Mouse (Mus musculus) embryo, embryonic 10 days (tissue): Measurements from ENCODE around the gene Gan.

Experiments
- DNase-seq: peaks from one replicate; pipeline ENCODE4 v3.0.0-alpha.2; 2015; ENCODE audit warnings: low spot score

The Gan gene

GRCm38 (mm10) chr8:117254496-117254895 is 96.6 kb downstream of the Gan start:
- no peak for DNase-seq

- peak; percentile 92 for DNase-seq
Observed at GRCm38 (mm10) chr8:117256292-117256938, 98.5 kb downstream of the Gan start.

DNA sequence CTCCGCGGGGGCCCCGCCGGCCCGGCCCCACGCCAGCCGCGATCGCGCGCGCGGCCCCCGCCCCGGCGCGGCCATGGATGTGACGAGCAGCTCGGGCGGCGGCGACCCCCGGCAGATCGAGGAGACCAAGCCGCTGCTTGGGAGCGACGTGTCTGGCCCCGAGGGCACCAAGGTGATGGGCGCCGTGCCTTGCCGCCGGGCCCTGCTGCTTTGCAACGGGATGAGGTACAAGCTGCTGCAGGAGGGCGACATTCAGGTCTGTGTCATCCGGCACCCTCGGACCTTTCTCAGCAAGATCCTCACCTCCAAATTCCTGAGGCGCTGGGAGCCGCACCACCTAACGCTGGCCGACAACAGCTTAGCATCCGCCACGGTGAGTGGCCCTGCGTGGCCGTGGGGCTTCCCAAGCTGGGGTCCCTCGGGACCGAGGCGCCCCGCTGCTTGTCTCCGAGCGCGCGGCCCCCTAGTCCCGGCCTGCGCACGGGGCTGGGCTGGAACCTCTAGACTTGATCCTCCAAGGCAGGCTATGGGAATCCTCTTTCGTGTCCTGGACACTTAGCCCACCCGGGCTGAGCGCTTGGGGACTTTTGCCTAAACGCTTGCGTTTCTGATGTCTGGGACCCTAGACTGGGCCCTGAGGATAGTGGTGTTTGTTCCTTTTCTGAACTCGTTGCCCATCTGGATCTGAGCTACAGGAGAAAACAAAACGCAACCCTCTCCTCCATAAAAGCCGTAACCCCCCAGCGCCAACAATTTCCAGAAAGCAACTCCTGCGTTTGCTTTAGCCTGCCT is 99.3 kb downstream of the Gan start, which contains the start of gene Cmip:
Gene Cmip, plus strand, starts transcription at position 36 of the 792 bp plus-strand sequence.
- peak; percentile 67 for DNase-seq

DNA sequence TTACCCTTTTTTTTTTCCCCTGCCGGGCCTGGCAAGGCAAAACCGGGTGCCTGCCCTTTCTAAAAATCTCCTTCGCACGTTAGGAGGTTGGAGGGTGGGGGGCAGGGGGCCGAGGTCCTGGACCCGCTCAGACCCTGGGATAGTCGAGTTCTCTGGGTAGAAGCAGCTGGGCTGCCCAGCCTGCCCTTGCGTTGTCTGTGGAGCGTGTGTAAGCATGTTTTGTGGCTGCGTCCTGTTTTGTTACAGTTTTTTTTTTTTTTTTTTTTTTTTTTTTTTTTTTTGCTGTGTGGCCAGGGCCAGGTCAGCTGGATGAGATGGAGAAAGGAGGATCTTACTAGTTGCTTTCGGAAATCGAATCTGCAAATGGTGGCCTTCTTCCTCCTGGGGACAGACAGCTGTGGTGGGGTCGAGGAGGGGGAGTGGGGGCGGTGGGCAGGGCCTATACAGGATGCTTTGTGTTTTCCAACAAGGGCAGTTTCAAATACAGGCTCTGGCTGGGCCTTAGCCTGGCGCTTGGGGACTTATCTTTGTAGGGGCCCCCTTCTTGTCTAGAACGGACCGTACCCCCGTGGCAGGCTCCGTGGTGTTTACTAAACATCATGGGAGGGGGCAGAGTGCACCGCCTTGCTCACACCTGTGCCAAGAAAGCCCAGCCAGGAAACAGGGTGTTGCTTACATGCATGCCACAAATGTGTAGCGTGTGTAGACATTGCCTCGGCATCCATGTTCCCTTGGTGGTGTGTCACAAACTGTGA is 100.1 kb downstream of the Gan start:
- peak; percentile 59 for DNase-seq

DNA sequence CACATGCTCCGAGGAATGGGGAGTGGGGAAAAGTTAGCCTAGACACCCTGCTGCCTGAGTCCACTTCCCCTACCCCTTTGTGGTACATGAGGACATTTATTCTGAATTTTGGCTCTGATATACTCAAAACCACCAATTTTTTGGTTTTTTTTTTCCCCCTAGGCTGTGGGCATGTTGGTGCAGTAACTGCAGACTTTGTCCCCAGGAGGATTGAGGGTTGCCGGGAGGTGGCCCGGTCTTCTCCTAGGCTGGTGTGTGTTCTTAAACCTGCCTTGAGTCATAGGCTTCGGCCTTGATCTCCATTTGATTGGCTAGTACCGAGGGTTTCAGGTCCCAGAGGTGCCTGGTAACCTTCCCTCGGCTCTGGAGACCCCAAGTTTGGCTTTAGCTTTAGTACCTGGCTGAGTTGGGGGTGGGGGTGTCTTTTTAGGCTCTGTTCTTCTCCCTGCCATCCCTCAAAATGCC is 100.7 kb downstream of the Gan start:
- DNase-seq, result no peak

DNA sequence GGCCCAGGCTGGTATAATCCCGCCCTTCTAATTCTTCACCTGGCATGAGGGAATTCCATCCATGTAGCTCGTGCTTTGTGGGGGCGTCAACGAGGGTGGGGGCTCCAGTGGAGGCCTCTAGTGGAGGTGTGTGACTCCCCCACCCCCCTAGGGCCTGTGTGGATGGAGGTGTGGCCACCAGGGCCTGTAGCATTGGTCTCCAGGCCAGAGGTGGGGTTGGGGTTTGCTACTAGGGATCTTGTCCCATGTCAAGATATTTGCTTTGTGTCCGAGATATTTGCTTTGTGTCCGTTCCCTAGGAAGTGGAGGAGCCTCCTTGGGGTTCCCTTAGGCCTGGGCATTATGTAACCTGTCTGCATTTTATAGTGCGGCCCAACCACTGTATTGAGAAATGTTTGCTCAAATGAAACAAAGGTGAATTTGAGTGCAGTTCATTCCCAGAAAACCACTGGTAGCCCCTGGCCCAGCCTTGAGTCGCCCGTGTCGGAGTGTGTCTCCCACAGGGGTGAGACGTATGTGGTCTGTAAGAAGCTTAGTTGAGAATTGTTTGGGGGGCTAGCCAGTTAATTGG is 101.6 kb downstream of the Gan start:
- no peak for DNase-seq

- peak; percentile 68 for DNase-seq
Observed at GRCm38 (mm10) chr8:117260234-117260929, 102.4 kb downstream of the Gan start.

GRCm38 (mm10) chr8:117260930-117261475 is 103.1 kb downstream of the Gan start:
- peak; percentile 53 for DNase-seq

DNA sequence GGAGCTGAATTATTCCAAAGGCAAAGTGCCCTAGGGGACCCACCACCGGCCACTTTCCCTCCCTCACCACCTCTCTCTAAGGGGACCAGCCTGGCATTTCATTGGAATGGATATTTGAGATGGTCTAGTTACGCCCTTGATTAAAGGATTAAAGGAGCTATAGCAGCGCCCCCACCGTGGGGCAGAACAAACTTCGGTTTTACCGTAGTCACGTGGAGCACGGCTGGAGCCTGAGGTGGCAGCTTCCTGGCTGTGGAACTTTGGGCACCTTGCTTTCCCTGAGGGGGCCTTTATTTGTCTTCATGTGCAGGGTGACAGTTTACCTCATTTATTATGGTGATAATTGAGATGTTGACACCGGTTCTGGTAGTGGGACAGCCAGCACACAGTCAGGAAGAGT is 103.8 kb downstream of the Gan start:
- no peak for DNase-seq

DNA sequence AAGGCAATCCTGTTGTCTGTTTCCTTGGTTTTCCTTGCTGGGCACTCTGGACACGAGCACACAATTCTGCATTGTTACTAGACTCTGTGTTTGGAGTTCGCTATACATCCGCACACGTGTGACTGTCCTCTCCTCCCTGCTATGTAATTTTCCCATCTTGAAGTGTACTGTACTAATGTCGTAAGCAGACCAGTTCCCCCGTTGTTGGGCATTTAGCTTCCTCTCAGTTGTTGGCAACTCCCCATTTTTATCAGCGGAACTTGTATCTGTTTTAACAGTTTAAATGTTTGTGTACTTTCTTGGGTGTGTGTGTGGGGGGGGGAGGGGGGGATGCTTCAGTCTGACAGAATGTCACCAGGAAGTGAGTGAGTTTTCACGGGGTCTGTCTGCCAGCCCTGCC is 104.8 kb downstream of the Gan start:
- DNase-seq, result no peak

GRCm38 (mm10) chr8:117263442-117263841 is 105.5 kb downstream of the Gan start:
- DNase-seq, result no peak

DNA sequence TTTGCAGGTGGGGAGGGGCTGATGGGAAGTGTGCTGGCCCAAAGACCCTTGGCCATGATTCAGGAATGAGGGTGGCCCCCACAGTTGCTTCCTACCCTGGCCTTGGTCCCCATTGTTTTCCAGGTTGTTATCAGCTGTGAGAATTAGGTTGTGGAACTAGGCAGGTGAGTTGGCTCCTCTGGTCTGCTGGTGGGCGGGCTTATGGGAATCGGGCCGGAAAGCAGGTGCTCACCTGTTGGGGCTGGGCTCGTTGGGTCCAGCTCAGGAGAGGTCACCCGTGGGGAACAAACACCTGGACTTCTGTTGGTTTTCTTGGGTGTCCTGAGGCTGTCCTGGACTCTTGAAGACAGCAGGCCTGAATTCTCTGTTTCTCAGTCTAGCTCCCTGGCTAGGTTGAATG is 107.1 kb downstream of the Gan start:
- no peak for DNase-seq
